Mouse (Mus musculus) lung, postnatal 0 days (tissue): ENCODE data around the gene Sost. TPM values are rescaled to one million over a fixed set of nuclear protein-coding genes. Genes with fewer than 3 reads are reported as not detected.
A peak's percentile ranks its signal among the peaks of the same experiment; 100 is the strongest.
"Not testable (repeated sequence)": the region's sequence is repeated elsewhere in the genome, so short reads cannot be mapped to it uniquely, and the experiment has no call there.

Source experiments
- ATAC-seq: fragments of 200-750 bp; cut with Nextera tagmentation; 2 replicates; pipeline ENCODE4 v1.8.0; 2017; ENCODE audit warnings: moderate library complexity
- DNase-seq: peaks from one replicate; pipeline ENCODE4 v3.0.0-alpha.2; 2016; ENCODE audit warnings: low spot score
- H3K27ac ChIP-seq: fragments of 300-500 bp; sonication (generic); 2 replicates; pipeline ENCODE4 v1.5.1; 2014; ENCODE audit warnings: antibody characterized with exemption, mild to moderate bottlenecking, low read length, mixed read lengths
- H3K27me3 ChIP-seq: fragments of 300-500 bp; sonication (generic); replicated peaks from 2 replicates; pipeline ENCODE4 v1.6.1; 2014; ENCODE audit warnings: low read length, mixed read lengths; ENCODE audit not compliant: insufficient read depth
- H3K36me3 ChIP-seq: fragments of 300-500 bp; sonication (generic); 2 replicates; pipeline ENCODE4 v1.6.1; 2014; ENCODE audit warnings: low read length, mixed read lengths; ENCODE audit not compliant: insufficient read depth
- H3K4me1 ChIP-seq: fragments of 300-500 bp; sonication (generic); 2 replicates; pipeline ENCODE4 v1.6.1; 2014; ENCODE audit warnings: antibody characterized with exemption, low read depth, low read length, mixed read lengths; ENCODE audit not compliant: insufficient read depth
- H3K4me2 ChIP-seq: fragments of 300-500 bp; sonication (generic); replicated peaks from 2 replicates; pipeline ENCODE4 v1.6.1; 2014; ENCODE audit warnings: low read depth, mild to moderate bottlenecking, low read length, moderate library complexity, mixed read lengths
- H3K4me3 ChIP-seq: fragments of 300-500 bp; sonication (generic); 2 replicates; pipeline ENCODE4 v1.5.1; 2014; ENCODE audit warnings: low read depth, low read length
- H3K9ac ChIP-seq: fragments of 300-500 bp; sonication (generic); replicated peaks from 2 replicates; pipeline ENCODE4 v1.6.1; 2014; ENCODE audit warnings: low read depth, mild to moderate bottlenecking
- H3K9me3 ChIP-seq: fragments of 300-500 bp; sonication (generic); 2 replicates; pipeline ENCODE4 v1.6.1; 2016; ENCODE audit warnings: low read length, mixed read lengths
- CTCF ChIP-seq: IDR thresholded peaks from 2 replicates; pipeline ENCODE4 v1.5.1; 2016; ENCODE audit warnings: antibody characterized with exemption, mild to moderate bottlenecking
- EP300 ChIP-seq: IDR thresholded peaks from 2 replicates; pipeline ENCODE4 v1.6.1; 2016; ENCODE audit warnings: antibody characterized with exemption, mild to moderate bottlenecking, control low read depth
- WGBS: fragments of 180-500 bp; shearing (Covaris S2); extraction: QIAGEN DNeasy Blood & Tissue Kit; methylation state at CpG from one replicate; pipeline ENCODE4 v1.1.7; 2014; 5-methylcytosine and 5-hydroxymethylcytosine counted together
- polyA plus RNA-seq: library from polyadenylated mRNA; unstranded; fragments of >200 nt; fragmentation: Nextera tagmentation; extraction: Ambion mirVana; gene quantifications from 2 replicates; pipeline ENCODE4 v1.2.1, GENCODE M21; 2015

Gene Sost
- polyA plus RNA-seq, 1 experiment from 2014 or later, result not detected

DNA sequence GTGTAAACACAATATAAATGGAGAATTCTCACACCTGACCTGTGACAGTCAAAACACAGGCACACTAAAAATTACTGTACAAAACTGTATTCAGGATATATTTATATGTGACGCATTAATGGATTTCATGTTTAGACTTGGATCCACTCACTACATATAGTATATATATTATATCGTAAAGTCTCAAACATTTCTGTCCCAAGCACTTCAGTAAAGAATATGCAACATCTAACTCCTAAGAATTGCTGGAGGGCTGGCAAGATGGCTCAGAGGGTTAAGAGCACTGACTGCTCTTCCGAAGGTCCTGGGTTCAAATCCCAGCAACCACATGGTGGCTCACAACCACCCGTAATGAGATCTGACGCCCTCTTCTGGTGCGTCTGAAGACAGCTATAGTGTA, 18.6 kb upstream of the Sost start:
- not testable (repeated sequence) for H3K27ac ChIP-seq, H3K4me3 ChIP-seq, H3K4me1 ChIP-seq, H3K36me3 ChIP-seq, H3K9me3 ChIP-seq, ATAC-seq, H3K4me2 ChIP-seq, DNase-seq, H3K9ac ChIP-seq, H3K27me3 ChIP-seq
- WGBS, result 33% methylated on average over 6 of the region's 6 CpGs
- TF ChIP-seq CTCF, result peak; percentile 7; the same call in 1 of the 2 replicates

- DNase-seq, result peak; percentile 98
- 1% methylated on average over 67 of the region's 71 CpGs for WGBS
- Histone ChIP-seq H3K27me3 (0 out of 2 replicates have a peak, but pooled peaks cover 4% of the 10 kb centered on the region), H3K4me1 (no peaks in the 10 kb centered on the region), H3K9ac (peak within 1 kb of the TSS; percentile 69), H3K4me3 (peak within 1 kb of the TSS; percentile 62), H3K36me3 (peaks cover 7% of the 10 kb centered on the region; the same call in 1 of the 2 replicates), H3K9me3 (no peaks in the 10 kb centered on the region), H3K27ac (peak within 1 kb of the TSS; percentile 95), H3K4me2 (peak within 1 kb of the TSS; percentile 96)
- TF ChIP-seq EP300 (peak; percentile 99), CTCF (no peak)
- peak; percentile 94 for ATAC-seq
Observed at GRCm38 (mm10) chr11:101984054-101985025, 17.5 kb upstream of the Sost start, which contains the start of gene Cfap97d1. Cfap97d1 (plus strand) TSS chr11:101984279.

DNA sequence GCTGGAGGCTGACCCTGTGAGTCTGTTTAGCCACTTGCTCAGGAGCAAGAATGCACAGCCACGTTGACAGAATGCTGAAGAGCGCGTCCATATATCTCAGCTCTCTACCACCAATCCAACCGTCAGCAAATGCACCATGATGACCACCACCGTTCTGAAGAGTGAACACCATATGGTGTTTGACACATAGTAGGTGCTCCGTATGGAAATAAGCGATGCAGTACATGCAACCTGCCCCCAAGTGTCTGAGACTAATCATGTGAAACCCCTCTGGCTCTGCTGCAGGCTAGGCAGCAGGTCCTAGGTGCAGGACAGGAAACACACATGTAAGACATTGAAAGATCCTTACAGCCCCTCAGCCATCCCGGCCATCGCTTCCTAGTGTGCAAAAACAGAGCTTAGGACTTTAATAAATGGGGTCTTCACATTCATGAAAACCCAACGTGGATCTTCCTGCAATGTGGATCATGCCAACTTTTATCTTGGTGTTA, 16.7 kb upstream of the Sost start:
- no peak for ATAC-seq
- peak overlapping the region; percentile 96 for H3K4me2 ChIP-seq
- WGBS, result 54% methylated on average over 10 of the region's 10 CpGs
- no peak overlapping the region for H3K9ac ChIP-seq
- no peak for TF ChIP-seq CTCF
- TF ChIP-seq EP300, result no peak
- H3K36me3 ChIP-seq, result peaks cover 7% of the 10 kb centered on the region; the same call in 1 of the 2 replicates
- H3K27ac ChIP-seq, result peak overlapping the region; percentile 82
- DNase-seq, result no peak
- no peaks in the 10 kb centered on the region for H3K9me3 ChIP-seq
- no peaks in the 10 kb centered on the region for H3K4me1 ChIP-seq
- H3K27me3 ChIP-seq, result 0 out of 2 replicates have a peak, but pooled peaks cover 4% of the 10 kb centered on the region
- peak overlapping the region; percentile 62 for H3K4me3 ChIP-seq

DNA sequence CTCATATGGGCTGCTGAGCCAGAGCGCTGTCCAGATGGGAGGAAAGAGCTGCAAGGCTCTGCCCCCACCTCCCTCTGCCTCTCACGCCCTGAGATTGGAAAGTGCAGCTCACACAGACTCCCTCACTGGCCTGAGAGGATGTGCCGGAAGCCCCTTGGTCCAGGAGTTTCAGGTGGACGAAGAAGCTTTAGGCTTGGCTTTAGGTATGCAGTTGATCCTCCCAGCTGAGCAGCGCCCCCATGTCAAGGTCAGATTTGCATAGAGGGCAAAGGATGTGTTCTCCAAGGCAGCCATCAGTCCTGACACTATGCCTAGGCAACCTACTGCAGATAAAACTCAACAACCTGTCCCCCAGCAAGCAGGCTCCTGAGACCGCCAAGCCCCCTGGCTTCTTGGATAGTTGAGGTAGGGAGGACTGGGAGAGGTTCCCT, 16.2 kb upstream of the Sost start:
- H3K9me3 ChIP-seq, result no peaks in the 10 kb centered on the region
- no peaks in the 10 kb centered on the region for H3K4me1 ChIP-seq
- peak overlapping the region; percentile 62; the same call in 1 of the 2 replicates for H3K4me3 ChIP-seq
- H3K27ac ChIP-seq, result peak overlapping the region; percentile 82
- no peak overlapping the region for H3K9ac ChIP-seq
- no peak for ATAC-seq
- 0 out of 2 replicates have a peak, but pooled peaks cover 4% of the 10 kb centered on the region for H3K27me3 ChIP-seq
- H3K36me3 ChIP-seq, result peaks cover 7% of the 10 kb centered on the region
- 58% methylated on average over 6 of the region's 6 CpGs for WGBS
- TF ChIP-seq EP300, result no peak
- TF ChIP-seq CTCF, result peak; percentile 19
- peak overlapping the region; percentile 96 for H3K4me2 ChIP-seq
- DNase-seq, result no peak

GRCm38 (mm10) chr11:101981850-101982249, 15.0 kb upstream of the Sost start:
- Histone ChIP-seq H3K4me2 (peak overlapping the region; percentile 96; the same call in 1 of the 2 replicates), H3K9ac (no peak overlapping the region), H3K36me3 (peaks cover 7% of the 10 kb centered on the region), H3K4me3 (no peak overlapping the region), H3K27ac (peak overlapping the region; percentile 82; the same call in 1 of the 2 replicates), H3K27me3 (0 out of 2 replicates have a peak, but pooled peaks cover 4% of the 10 kb centered on the region), H3K4me1 (no peaks in the 10 kb centered on the region), H3K9me3 (no peaks in the 10 kb centered on the region)
- 66% methylated on average over 12 of the region's 12 CpGs for WGBS
- peak; percentile 69 for TF ChIP-seq EP300
- no peak for TF ChIP-seq CTCF
- DNase-seq (peak; percentile 74), ATAC-seq (peak; percentile 11; the same call in 1 of the 2 replicates)

- Histone ChIP-seq H3K27ac (no peak overlapping the region), H3K9ac (no peak overlapping the region), H3K36me3 (peaks cover 10% of the 10 kb centered on the region), H3K4me2 (no peak overlapping the region), H3K9me3 (no peaks in the 10 kb centered on the region), H3K4me3 (no peak overlapping the region), H3K4me1 (no peaks in the 10 kb centered on the region), H3K27me3 (no peaks in the 10 kb centered on the region)
- ATAC-seq (no peak), DNase-seq (no peak)
- TF ChIP-seq CTCF (no peak), EP300 (no peak)
- WGBS, result 76% methylated on average over 9 of the region's 9 CpGs
Observed at GRCm38 (mm10) chr11:101980603-101981157, 13.9 kb upstream of the Sost start.
